Mouse (Mus musculus): ENCODE results near the gene Tmem135. TPM values are rescaled to one million over a fixed set of nuclear protein-coding genes. Genes with fewer than 3 reads are reported as not detected.

The Tmem135 gene
- polyA plus RNA-seq, 1 experiment from 2014 or later: 54.6 TPM

DNA sequence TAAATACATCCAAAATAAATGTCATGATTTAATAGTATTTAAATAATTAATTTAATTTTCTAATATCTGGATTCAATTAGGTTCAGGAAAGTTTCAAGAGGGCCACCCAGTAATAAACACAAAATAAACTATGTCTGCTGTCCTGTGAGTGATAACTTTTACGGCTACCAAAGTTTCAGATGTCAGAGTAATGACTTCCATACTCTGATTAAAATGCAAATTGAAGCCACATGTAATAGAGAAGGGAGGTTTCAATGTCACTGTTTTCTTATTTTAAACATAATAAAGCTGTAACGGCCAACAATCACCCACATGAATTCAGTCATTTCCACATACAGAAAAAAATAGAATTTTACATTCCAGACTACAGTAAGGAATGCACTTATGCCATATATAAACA lies 145.2 kb downstream of the Tmem135 start:
- Histone ChIP-seq H3K27me3 (replicated peaks; ENCODE audit: control insufficient read depth, insufficient read depth, low read length) (no peaks in the 10 kb centered on the region), H3K4me1 (ENCODE audit: control insufficient read depth, insufficient read depth, low read length) (no peaks in the 10 kb centered on the region), H3K4me3 (ENCODE audit: low read length) (no peak overlapping the region), H3K36me3 (ENCODE audit: control insufficient read depth, insufficient read depth, low read length) (no peaks in the 10 kb centered on the region), H3K9ac (ENCODE audit: low read depth, low read length) (no peak overlapping the region), H3K9me3 (ENCODE audit: control insufficient read depth, low read length) (no peaks in the 10 kb centered on the region), H3K27ac (ENCODE audit: low read length) (no peak overlapping the region), H3K4me2 (ENCODE audit: low read depth, low read length) (no peak overlapping the region)
- ATAC-seq: no peak
- WGBS: 55% methylated on average over 2 of the region's 2 CpGs

DNA sequence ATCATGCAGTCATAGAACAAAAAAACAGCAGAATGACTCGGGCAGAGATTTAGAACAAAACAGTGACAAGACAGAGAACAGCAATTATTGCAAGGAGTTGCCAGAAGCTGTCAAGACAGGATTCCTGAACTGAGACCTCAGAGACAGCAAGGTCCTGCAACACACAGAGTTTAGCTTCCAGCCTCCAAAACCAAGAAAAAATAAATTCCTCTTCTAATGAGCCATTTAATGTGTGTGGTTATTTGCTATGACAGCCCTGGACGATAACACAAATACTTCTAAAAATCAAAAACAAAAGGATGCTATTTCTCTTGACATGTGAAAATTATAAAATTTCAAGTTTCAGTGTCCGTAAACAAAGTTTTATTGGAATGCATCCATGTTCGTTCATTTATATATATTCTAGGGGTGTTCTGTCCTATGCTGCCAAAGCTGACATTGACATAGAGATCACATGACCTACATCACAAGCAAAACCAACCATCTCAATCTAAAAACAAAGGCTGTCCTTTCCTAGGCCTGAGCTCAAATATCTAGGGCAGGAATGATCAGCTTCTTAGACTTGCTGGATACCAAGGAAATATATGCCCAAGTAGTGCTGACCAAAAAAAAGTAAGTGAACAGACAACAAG lies 146.0 kb downstream of the Tmem135 start:
- WGBS: 70% methylated on average over 4 of the region's 4 CpGs
- H3K4me1 ChIP-seq (ENCODE audit: control insufficient read depth, insufficient read depth, low read length): no peaks in the 10 kb centered on the region
- no peaks in the 10 kb centered on the region for H3K36me3 ChIP-seq (ENCODE audit: control insufficient read depth, insufficient read depth, low read length)
- ATAC-seq: no peak
- H3K9ac ChIP-seq (ENCODE audit: low read depth, low read length): no peak overlapping the region
- no peak overlapping the region for H3K4me2 ChIP-seq (ENCODE audit: low read depth, low read length)
- H3K4me3 ChIP-seq (ENCODE audit: low read length): no peak overlapping the region
- no peaks in the 10 kb centered on the region for H3K27me3 ChIP-seq (replicated peaks; ENCODE audit: control insufficient read depth, insufficient read depth, low read length)
- H3K27ac ChIP-seq (ENCODE audit: low read length): no peak overlapping the region
- no peaks in the 10 kb centered on the region for H3K9me3 ChIP-seq (ENCODE audit: control insufficient read depth, low read length)

DNA sequence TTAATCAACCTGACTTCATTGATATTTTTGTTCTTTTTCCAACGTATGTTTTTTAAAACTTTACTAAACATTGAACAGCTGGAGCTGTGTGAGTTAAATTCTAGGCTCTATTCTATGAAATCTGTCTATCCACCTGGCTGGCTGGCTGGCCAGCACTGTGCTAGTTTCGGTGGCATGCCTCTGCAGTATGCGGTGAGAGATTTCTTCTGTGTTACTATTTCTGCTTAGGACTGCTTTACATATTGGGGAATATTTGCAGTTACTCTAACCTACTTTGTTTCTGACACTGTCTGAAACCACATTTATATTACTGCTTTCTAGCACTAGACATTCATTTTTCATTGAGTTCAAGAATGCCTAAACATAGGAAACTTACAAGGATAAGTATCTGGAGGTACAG lies 150.2 kb downstream of the Tmem135 start:
- H3K4me2 ChIP-seq (ENCODE audit: low read depth, low read length): no peak overlapping the region
- H3K9me3 ChIP-seq (ENCODE audit: control insufficient read depth, low read length): no peaks in the 10 kb centered on the region
- peaks cover 3% of the 10 kb centered on the region; the same call in 1 of the 2 replicates for H3K4me1 ChIP-seq (ENCODE audit: control insufficient read depth, insufficient read depth, low read length)
- no peak overlapping the region for H3K27ac ChIP-seq (ENCODE audit: low read length)
- 69% methylated on average over 3 of the region's 3 CpGs for WGBS
- no peaks in the 10 kb centered on the region for H3K27me3 ChIP-seq (replicated peaks; ENCODE audit: control insufficient read depth, insufficient read depth, low read length)
- H3K9ac ChIP-seq (ENCODE audit: low read depth, low read length): no peak overlapping the region
- H3K4me3 ChIP-seq (ENCODE audit: low read length): no peak overlapping the region
- no peaks in the 10 kb centered on the region for H3K36me3 ChIP-seq (ENCODE audit: control insufficient read depth, insufficient read depth, low read length)
- ATAC-seq: no peak

DNA sequence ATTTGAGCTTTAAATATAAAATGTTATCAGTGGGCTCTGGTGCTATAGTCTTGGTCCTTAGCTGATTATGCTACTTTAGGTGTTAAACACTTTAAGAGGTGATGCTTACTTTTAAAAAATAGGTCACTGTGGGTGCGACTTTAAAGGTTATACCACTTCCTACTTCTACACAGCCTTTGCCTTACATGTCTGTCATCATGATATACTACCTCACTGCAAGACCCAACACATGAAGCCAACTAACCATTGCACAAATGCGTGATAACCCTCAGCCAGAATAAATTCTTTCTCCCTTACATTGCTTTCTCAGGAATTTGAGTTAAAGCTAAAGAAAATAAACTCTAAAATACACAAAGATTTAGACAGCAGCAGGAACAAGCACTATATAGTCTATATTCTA lies 150.7 kb downstream of the Tmem135 start:
- 70% methylated on average over 2 of the region's 2 CpGs for WGBS
- Histone ChIP-seq H3K9me3 (ENCODE audit: control insufficient read depth, low read length) (no peaks in the 10 kb centered on the region), H3K4me1 (ENCODE audit: control insufficient read depth, insufficient read depth, low read length) (peaks cover 3% of the 10 kb centered on the region; the same call in 1 of the 2 replicates), H3K9ac (ENCODE audit: low read depth, low read length) (no peak overlapping the region), H3K4me2 (ENCODE audit: low read depth, low read length) (no peak overlapping the region), H3K4me3 (ENCODE audit: low read length) (no peak overlapping the region), H3K27ac (ENCODE audit: low read length) (no peak overlapping the region), H3K36me3 (ENCODE audit: control insufficient read depth, insufficient read depth, low read length) (no peaks in the 10 kb centered on the region), H3K27me3 (replicated peaks; ENCODE audit: control insufficient read depth, insufficient read depth, low read length) (no peaks in the 10 kb centered on the region)
- no peak for ATAC-seq

DNA sequence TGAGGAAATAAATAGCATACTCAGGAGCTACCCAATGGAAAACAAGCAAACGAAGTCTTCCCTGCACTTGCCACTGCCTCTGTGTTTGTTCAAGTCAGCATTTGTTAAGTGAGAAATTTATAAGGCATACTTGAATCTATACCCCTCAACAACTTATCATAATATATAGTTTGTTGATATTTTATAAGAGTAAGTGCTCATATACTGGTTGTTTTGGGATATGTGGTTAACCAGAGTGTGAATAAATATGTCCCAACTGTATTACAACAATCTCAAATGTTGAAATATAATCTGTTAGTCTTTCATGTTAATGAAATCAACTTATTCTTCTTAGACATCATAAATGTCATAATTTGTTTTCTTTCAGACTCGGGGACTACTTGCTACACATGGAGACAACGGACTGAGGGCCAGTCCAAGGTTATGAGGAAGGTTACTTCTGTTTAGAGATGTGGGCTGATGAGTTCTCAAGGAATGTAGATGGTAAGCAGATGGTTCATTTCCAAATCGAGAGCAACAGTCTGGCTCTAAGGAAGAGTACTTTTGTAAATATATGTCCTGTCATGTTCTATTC lies 152.1 kb downstream of the Tmem135 start:
- Histone ChIP-seq H3K9ac (ENCODE audit: low read depth, low read length) (no peak overlapping the region), H3K27ac (ENCODE audit: low read length) (no peak overlapping the region), H3K4me2 (ENCODE audit: low read depth, low read length) (no peak overlapping the region), H3K4me3 (ENCODE audit: low read length) (no peak overlapping the region), H3K36me3 (ENCODE audit: control insufficient read depth, insufficient read depth, low read length) (no peaks in the 10 kb centered on the region), H3K27me3 (replicated peaks; ENCODE audit: control insufficient read depth, insufficient read depth, low read length) (no peaks in the 10 kb centered on the region), H3K9me3 (ENCODE audit: control insufficient read depth, low read length) (no peaks in the 10 kb centered on the region), H3K4me1 (ENCODE audit: control insufficient read depth, insufficient read depth, low read length) (peaks cover 3% of the 10 kb centered on the region; the same call in 1 of the 2 replicates)
- peak; percentile 67; the same call in 1 of the 2 replicates for ATAC-seq
- 59% methylated on average over 4 of the region's 4 CpGs for WGBS

DNA sequence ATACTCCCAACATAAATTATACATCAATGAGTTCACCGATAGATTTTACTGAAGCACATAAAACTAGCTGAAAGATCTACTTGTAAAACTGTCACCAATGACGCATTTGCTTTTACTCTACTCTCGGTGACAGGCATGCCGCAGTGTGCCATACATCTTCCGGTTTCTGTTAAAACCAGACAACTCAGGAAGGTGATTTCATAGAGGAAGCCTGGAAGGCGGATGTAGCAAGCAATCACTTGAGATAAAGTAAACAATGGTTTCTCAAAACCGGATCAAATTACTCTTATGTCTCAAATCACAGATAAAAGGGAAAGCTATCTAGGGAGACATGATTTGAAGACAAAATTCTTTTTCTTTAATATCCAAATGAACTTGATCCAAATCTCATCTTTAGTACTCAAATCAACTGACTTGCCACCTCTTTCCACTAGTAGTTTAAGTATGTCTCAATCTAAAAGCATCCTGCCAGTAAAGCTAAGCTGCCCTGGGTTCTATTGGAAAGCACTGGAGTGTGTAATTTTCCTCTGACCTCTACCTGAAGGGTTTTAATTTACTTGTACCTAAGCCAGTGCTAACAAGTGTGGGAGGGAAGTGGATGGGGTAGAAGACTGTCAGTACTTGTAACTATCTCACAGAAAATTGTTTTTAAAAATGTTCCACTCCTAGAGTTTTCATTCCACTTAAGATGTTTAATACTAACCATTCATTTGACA lies 155.7 kb downstream of the Tmem135 start:
- WGBS: 23% methylated on average over 7 of the region's 7 CpGs
- Histone ChIP-seq H3K27ac (ENCODE audit: low read length) (no peak overlapping the region), H3K9ac (ENCODE audit: low read depth, low read length) (no peak overlapping the region), H3K4me3 (ENCODE audit: low read length) (no peak overlapping the region), H3K4me2 (ENCODE audit: low read depth, low read length) (no peak overlapping the region), H3K9me3 (ENCODE audit: control insufficient read depth, low read length) (no peaks in the 10 kb centered on the region), H3K36me3 (ENCODE audit: control insufficient read depth, insufficient read depth, low read length) (no peaks in the 10 kb centered on the region), H3K27me3 (replicated peaks; ENCODE audit: control insufficient read depth, insufficient read depth, low read length) (no peaks in the 10 kb centered on the region), H3K4me1 (ENCODE audit: control insufficient read depth, insufficient read depth, low read length) (peaks cover 3% of the 10 kb centered on the region; the same call in 1 of the 2 replicates)
- ATAC-seq: peak; percentile 28; the same call in 1 of the 2 replicates

DNA sequence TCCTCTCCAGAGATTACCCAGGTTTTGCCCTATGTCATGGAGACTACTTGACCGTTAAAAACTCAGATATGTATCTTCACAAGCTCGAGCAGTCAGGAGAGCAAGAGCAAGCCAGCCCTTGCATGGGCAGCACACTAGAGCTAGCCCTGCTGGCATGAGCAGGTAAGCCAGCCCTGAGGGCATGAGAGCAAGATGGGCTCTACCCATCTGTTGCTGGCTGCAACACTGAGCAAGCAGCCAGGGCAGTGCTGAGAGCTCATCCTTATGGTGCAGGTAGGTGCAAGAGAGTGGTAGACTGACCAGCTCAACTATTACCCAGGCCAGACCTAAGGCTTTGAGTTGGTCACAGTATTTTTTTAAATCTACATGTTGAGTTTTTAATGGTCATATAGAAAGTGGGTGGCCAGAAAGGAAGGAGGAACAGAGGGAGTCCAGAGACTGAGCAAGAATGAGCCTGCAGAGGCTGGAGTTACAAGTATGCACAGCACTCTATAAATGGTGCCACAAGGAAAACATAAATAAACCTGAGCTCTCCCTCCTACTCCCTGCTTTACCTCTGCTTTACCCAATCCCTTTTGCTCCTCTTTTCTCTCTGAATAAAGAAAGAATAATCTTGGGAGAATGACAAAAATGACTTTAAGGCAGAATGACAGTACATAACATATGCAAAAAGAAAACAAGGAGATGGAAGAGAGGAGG lies 156.9 kb downstream of the Tmem135 start:
- WGBS: 94% methylated on average over 2 of the region's 2 CpGs
- no peak for ATAC-seq
- Histone ChIP-seq H3K4me2 (ENCODE audit: low read depth, low read length) (no peak overlapping the region), H3K9me3 (ENCODE audit: control insufficient read depth, low read length) (no peaks in the 10 kb centered on the region), H3K27ac (ENCODE audit: low read length) (no peak overlapping the region), H3K4me1 (ENCODE audit: control insufficient read depth, insufficient read depth, low read length) (no peaks in the 10 kb centered on the region; the same call in 1 of the 2 replicates), H3K36me3 (ENCODE audit: control insufficient read depth, insufficient read depth, low read length) (no peaks in the 10 kb centered on the region), H3K9ac (ENCODE audit: low read depth, low read length) (no peak overlapping the region), H3K27me3 (replicated peaks; ENCODE audit: control insufficient read depth, insufficient read depth, low read length) (no peaks in the 10 kb centered on the region), H3K4me3 (ENCODE audit: low read length) (no peak overlapping the region)

DNA sequence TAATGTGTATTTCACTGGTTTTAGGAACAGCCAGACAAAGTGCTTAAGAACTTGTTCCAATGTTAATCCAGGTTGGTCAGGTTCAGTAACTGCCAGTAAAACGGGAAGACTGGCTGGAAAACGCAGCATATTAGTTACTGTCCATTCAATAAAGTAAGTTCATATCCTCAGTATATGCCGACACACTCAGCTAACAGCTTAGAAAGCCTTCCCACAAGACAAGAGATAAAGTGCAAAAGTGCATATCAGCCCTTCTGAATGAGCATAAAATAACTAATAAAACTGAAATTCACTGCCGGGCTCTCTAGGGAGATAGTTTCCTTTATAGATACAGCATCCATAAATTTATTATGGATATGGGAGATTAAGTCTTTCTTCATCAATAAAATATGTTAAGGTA lies 161.5 kb downstream of the Tmem135 start:
- Histone ChIP-seq H3K4me2 (ENCODE audit: low read depth, low read length) (no peak overlapping the region), H3K4me3 (ENCODE audit: low read length) (no peak overlapping the region), H3K4me1 (ENCODE audit: control insufficient read depth, insufficient read depth, low read length) (peaks cover 3% of the 10 kb centered on the region; the same call in 1 of the 2 replicates), H3K9me3 (ENCODE audit: control insufficient read depth, low read length) (no peaks in the 10 kb centered on the region), H3K27ac (ENCODE audit: low read length) (no peak overlapping the region), H3K27me3 (replicated peaks; ENCODE audit: control insufficient read depth, insufficient read depth, low read length) (no peaks in the 10 kb centered on the region), H3K36me3 (ENCODE audit: control insufficient read depth, insufficient read depth, low read length) (no peaks in the 10 kb centered on the region), H3K9ac (ENCODE audit: low read depth, low read length) (no peak overlapping the region)
- 87% methylated on average over 4 of the region's 4 CpGs for WGBS
- no peak for ATAC-seq

DNA sequence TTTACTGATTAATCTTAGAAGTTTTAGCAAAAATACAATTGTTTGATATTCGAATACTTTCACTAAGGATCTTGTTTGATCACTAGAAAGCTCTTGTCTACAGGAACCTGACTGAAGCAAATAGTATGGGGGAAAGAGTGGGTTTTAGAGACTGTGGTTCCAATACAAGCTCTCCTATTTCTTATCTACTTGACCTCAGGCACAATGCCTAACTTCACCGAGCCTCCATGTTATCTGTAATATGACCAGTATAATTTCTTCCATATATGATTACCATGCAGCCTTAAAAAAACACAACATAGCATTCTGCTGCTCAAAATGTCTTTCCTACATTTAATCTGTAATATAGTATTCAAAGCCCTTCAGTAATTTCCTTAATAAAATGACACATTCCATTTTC lies 161.9 kb downstream of the Tmem135 start:
- H3K9me3 ChIP-seq (ENCODE audit: control insufficient read depth, low read length): no peaks in the 10 kb centered on the region
- WGBS: 89% methylated on average over 2 of the region's 2 CpGs

More for the DNA sequence above, 161.9 kb downstream of the Tmem135 start:
- Histone ChIP-seq H3K27me3 (replicated peaks; ENCODE audit: control insufficient read depth, insufficient read depth, low read length) (no peaks in the 10 kb centered on the region), H3K27ac (ENCODE audit: low read length) (no peak overlapping the region), H3K9ac (ENCODE audit: low read depth, low read length) (no peak overlapping the region), H3K4me3 (ENCODE audit: low read length) (no peak overlapping the region), H3K4me2 (ENCODE audit: low read depth, low read length) (no peak overlapping the region), H3K36me3 (ENCODE audit: control insufficient read depth, insufficient read depth, low read length) (no peaks in the 10 kb centered on the region), H3K4me1 (ENCODE audit: control insufficient read depth, insufficient read depth, low read length) (peaks cover 3% of the 10 kb centered on the region; the same call in 1 of the 2 replicates)
- no peak for ATAC-seq

Data from intestine, embryonic 16.5 days (tissue).